Mouse (Mus musculus) lung, postnatal 0 days (tissue): ENCODE results near the gene Rec114.

Source experiments
- CTCF ChIP-seq: IDR thresholded peaks from 2 replicates; pipeline ENCODE4 v1.5.1; 2016; ENCODE audit warnings: antibody characterized with exemption, mild to moderate bottlenecking
- EP300 ChIP-seq: IDR thresholded peaks from 2 replicates; pipeline ENCODE4 v1.6.1; 2016; ENCODE audit warnings: antibody characterized with exemption, mild to moderate bottlenecking, control low read depth

DNA sequence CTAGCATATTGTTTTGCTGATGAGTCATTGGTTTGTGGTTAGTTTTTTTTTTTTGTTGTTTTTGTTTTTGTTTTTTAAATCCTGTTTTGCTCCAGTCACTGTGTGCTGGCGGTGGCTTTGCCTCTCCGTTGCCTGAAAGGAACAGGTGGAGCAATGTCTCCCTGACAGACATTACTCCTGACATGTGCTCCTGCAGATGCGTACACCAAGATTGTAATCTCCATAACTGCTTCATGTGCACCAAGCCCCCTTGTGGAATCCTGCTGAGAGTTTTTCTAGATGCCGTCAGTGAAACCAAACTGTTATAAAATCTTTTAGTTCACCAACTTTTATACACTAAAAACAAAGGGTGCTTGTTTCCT is 94.5 kb downstream of the Rec114 start:
- TF ChIP-seq EP300: no peak
- no peak for TF ChIP-seq CTCF
